Mouse (Mus musculus): ENCODE data around the gene Ntrk2.

The Ntrk2 gene

DNA sequence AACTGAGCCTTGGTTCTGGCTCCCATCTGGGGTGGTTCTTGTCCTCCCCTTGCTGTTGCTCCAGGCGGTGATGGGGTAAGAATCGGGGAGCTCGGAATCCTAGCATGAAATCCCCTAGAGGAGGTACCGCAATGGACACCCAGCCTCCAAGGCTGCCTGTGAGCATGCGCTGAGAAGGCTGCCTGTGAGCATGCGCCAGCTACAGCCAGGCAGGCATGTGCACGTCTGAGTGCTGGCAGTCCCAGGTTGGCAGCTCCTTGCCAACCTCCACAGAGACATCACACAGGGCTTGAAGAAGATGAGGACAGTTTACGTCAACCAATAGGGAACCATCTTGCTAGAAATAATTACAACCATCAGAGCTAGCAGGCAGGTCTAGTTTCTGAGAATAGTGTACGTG, 37.5 kb downstream of the Ntrk2 start:
- CTCF ChIA-PET, result no interaction called here

DNA sequence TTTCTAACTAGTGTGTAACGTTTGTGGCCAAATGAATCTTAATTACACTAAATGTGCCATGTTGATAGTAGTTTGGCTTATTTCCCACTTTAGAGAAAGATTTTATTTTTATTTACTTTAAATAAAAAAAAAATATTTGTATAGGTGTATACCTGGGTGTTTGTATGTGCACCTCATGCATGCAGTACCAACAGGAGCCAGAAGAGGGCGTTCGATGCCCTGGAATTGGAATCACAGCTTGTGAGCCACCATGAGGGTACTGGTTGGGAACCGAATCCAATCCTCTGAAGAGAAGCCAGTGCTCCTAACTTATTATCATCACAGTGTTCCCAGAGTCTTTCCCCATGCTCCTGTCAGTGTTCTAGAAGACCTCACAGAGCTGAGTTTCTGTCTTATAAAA, 42.2 kb downstream of the Ntrk2 start:
- CTCF ChIA-PET, result no interaction called here

DNA sequence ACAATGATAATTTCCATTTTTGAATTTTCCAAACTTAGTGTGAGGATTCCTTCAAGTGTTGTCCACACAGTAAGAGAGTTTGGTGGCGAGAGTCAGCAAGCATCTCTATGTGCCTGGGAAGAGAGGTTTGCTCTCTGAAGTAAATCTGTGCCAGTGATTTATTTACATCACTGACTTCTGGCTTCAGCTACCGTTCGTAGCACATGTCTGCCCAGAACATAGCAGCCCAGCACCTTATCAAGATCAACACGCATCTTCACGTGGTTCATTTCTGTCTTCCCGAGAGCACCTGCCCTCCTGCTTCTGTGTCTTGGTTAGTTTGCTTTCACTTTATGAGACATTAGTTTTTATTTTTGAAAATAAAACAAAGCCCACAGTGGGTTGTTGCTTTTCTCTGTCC, 47.3 kb downstream of the Ntrk2 start:
- CTCF ChIA-PET, result no interaction called here

DNA sequence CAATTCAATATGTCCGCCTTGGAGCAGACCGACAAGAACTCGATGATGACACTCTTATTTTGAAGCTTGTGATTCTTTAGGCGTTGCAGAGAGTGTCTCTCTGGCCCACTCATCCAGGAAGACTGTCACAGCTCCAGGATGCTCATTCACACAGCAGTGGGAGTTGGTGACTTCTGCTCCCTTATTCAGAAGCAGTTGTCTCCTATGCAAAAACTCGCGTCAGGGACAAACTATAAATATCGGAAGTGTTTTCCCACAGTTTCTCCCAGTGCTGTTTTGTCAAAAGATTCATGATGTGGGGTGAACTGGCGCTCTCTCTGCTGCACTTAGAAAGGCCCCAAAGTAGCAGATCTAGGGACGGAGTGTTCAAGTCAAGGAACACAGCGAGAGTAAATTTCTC, 59.9 kb downstream of the Ntrk2 start:
- CTCF ChIA-PET, result no interaction called here

DNA sequence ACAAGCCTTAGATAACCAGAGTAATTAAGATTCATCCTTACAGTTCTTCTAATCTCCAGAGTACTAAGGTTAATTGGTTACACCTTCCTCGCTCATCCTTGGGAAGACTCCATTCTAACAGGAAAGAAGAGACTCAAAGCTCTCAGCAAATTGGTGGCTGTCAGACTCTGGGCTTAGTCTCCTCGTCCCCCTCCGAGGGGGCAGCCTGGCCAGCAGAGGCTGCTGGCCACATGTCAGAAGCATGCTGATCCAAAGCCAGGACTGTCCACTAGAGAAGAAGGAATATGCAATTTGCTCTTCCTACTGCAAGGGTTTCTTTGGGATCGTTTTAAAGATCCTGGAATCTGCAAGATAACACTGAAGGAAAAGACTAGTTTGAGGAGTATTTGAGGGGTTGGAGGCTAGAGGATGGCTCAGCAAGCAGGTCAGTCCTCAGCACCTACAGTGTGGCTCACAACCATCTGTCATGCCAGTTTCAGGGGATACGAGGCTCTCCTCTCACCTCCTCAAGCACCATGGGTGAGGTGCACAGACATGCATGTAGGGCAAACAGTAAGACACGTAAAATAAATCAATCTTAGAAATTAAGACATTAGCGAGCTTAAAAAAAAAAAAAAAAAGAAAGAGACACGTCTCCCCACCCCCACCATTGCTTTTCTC, 60.5 kb downstream of the Ntrk2 start:
- CTCF ChIA-PET, result no interaction called here

DNA sequence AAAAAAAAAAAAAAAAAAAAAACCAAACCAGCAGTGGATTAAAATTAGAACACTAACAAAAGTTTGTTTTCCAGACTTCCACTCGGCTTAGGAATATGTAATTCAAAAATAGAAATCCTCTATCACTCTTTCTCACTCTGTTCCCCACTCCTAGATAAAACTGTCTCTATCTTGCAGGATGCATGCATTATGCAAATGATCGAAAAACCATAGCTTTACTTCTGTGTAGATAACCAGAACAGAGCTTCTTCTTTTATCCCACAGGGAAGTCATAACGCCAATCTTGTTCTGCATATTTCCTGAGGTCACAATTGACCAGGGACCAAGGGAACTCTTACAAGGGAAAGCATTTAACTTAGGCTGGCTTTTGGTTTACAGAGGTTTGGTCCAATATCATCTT, 76.1 kb downstream of the Ntrk2 start:
- CTCF ChIA-PET, result no interaction called here

DNA sequence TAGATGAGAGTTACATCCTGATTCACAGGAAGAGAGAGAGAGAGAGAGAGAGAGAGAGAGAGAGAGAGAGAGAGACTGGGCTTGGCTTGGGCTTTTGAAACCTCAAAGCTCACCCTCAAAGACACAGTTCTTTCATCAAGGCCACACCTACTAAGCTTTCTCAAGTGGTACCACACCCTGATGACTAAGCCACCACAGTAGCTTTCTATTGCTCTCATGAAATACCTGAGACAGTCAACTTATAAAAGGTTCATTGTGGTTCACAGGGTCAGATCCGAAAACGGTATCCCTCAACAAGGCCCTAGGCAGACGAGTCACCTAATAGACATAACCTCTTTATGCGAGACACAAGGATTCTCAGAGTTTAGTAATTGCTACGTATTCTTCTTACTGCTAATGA, 76.5 kb downstream of the Ntrk2 start:
- CTCF ChIA-PET, result no interaction called here

DNA sequence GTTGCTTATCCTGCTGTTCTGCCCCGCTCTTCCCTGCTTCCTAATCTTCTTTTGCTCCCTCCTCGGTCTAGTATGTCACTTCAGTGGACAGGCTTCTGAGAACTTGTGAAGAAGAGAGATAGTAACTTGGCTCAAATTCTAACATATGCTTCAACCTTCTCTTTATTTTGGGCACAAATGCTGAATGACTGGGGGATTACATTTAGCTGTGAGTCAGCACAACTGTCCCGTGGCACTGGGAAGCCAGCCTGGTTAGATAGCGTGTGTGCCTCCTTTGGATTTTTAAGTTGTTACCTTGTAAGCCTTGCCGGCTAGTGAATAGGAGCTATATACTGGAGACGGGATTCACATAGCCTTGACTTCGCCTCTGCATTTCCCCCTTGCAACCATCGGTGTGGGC, 79.7 kb downstream of the Ntrk2 start:
- CTCF ChIA-PET, result no interaction called here

DNA sequence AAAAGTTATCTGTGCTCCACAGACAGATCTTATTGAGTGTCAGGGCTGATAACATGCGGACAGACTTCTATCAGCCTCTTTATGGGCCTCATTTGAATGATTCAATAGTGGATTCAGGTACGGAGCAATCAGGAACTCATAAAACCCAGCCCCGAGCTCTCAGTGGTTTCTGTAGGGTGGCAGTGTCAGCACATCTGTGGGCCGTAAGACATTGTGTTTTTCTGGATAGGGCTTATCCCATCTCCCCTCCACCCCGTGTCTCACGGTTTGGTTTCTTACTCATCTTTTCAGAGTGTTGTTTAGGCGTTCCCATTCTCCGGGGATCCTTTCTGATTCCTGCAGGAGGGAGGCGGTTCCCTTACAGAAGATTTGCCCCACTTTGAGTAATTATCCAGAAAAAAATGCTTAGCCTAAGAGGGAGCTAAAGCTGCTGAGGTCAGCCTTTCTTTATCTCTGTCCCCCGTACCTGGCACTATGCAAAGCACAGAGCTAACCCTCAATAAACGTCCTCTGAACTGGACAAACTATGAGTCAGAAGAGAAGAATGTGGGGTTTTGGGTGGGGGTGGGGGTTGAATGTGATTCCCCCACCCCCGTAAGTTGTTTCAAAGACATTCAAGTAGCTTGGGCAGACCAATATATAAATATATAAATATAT, 90.0 kb downstream of the Ntrk2 start:
- CTCF ChIA-PET, result no interaction called here

DNA sequence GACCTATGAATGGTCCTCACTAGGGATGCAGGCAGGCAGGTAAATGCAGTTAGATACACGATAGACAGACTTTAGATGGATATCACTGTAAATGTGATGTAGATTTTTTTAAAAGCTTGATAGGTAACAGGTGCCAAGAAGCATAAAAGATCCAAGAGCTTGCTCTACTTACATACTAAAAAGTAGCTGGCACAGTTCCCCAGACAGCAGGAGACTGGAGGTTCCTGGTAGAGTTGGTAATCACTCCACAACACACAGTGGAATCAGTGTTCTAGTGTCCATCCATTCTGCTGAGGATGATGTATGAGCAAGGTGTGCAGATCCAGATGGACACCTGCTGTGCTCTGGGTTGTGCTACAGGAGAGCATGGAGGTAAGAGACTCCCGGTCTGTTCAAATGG, 93.0 kb downstream of the Ntrk2 start:
- CTCF ChIA-PET, result no interaction called here

DNA sequence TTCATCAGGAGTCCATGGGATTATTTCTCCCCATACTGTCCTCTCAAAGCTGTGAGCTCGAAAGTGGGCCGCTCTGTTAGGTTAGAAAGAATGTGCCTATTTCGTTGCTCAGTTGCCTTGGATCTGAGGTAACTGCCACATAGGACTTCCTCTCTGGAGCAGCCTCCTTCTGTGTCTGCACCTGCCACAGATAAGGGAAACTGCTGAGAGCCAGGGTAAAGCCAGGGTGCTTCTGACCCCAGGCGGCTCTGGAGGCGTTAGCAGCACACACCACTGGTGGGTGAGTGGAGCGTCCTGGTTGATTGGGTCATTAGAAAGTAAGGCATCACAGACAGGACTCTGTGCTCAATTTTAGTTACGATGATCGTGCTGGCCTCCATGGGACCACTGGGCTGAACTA, 95.9 kb downstream of the Ntrk2 start:
- CTCF ChIA-PET, result no interaction called here

DNA sequence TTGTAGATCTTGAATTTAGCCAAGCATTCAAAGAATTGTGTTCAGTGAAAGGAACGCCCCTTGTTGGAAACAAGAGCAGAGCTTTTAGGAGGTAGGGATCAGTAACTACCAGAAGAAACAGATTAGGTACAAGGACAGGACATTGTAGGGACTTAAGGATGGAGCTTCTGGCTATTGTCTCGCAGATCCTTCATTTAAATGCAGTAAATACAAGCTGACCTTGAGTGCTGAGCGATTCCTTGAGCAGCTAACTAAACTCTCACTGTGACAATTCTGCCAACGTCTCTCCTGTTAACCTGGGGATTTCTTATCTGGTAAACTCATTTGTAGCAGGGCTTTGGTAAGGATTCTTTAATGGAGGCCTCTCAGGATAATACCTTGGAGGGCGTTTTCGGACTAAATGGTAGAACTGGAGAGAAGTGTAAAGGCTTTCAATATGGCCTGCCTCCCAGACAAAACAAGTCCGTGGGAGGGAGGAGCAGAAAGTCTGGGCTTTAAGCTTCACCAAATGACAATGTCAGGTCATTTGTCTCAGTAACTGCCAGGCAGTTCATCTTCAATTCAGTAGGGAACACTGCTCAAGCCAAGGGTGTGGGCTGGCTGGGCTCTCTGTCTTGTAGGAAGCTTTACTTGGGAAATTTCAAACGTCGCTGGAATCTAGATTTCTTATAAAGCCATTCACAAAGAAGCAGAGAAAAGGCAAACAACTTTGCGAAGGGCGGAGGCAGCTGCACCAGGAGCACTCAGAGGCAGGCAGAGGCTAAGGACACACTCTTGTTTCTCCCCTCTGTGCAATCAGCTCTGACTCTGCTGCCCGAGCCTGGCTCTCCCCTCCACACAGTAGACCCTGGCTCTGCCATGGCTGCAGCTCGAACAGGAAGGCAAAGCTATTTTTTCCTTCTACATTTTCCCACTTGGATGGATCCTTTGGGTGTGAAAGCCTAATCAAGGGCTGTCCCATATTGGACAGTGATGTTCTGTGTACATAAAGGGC, 98.7 kb downstream of the Ntrk2 start:
- CTCF ChIA-PET, result no interaction called here

DNA sequence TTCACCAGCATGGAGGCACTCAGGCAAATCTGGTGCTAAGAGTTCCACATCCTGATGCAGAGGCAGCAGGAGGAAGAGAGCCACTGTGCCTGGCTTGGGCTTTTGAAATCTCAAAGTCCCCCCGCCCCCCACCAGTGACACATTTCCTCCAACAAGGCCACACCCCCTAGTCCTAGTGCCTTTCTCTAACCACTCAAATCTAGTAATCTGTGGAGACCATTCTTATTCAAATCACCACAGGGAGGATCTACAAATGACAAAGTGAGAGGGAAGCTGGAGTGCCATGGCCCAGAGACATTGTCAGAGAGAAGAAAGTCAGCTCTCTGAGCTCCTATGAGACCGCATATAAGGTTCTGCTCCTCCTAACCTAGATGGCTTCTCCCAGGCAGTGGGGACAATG, 105.6 kb downstream of the Ntrk2 start:
- CTCF ChIA-PET, result no interaction called here

DNA sequence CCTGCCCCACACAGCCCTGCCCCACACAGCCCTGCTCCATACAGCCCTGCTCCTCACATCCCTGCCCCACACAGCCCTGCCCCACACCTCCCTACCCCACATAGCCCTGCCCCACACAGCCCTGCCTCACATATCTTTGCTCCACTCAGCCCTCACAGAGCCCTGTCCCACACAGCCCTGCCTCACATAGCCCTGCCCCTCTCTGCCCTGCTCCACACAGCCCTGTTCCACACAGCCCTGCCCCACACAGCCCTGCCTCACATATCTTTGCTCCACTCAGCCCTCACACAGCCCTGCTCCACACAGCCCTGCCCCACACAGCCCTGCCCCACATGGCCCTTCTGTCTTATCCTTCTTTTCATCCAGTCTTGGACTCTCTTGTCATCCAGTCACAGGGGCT, 106.2 kb downstream of the Ntrk2 start:
- CTCF ChIA-PET, result no interaction called here

DNA sequence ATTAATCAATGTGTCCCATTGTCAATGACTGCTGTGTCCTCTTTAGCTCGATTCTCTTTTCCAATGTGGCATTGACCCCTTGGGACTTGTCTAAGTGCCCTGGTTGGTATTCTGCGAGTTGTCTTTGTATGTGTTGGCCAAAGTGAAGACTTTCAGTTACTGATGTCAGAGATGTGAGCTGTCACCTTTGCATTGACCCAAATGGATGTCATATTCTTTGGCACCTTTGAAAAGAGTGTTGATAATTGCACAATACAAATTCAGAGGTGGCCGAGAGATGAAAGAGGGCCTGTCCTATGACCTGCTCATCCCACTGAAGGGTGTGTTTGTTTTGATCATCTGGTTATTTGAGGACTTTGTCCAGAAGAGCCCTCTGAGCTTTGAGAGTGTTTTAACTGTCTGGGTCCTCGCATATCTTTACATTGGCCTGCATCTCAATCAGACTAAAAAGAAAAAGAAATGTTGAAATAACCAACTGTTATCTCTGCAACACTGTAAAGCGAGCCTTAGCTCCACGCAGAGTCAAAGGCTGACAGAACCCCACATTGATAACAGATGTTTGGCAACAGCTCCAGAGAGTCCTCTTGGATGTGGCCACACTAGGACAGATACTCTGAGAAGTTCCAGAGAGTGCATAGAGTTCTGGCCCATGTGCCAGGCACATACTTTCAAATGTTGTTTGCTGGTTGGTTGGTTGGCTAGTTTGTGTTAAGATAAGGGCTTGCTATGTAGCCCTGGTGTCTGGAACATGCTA, 107.9 kb downstream of the Ntrk2 start:
- CTCF ChIA-PET, result no interaction called here

DNA sequence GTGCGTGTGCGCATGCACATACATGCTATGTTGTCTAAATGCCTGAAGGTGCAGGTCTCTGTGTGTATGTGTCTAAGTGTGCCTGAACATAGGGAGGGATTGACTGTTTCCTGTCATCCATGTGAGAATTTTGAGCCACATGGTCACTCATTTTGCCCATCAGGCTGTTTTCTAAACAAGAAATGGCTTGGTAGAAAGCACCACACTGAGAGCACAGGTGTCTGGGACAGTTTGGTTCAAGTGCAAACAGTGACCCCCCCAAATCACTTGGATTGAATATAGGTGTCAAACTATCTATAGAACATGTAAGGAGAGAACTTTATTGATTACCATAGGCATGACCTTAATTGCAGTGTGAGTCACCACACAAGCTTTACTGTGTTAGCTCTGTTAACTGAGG, 110.0 kb downstream of the Ntrk2 start:
- CTCF ChIA-PET, result interaction anchor here (0.7 kb wide), 1 partner anchor 16 kb away, joined by 5 read pairs; no protein-coding TSS in a partner anchor

DNA sequence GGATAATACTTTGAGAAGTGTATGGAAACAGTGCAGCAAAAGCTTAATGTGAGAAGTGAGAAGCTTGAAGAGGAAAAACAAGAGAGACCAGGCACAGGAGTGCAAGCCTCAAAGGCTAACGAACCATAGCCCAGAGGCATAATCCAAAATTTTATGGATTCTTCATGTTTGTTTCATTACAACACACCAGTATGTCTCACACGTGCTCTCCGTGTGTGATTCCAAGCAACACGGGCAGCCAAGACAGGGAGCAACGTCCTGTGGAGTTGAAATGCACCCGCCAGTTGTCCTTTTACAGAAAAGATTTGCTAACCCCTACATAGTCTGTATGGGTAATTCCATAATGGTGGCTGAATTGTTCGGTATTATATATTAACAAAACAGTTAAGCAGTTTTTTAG, 113.9 kb downstream of the Ntrk2 start:
- CTCF ChIA-PET, result no interaction called here

DNA sequence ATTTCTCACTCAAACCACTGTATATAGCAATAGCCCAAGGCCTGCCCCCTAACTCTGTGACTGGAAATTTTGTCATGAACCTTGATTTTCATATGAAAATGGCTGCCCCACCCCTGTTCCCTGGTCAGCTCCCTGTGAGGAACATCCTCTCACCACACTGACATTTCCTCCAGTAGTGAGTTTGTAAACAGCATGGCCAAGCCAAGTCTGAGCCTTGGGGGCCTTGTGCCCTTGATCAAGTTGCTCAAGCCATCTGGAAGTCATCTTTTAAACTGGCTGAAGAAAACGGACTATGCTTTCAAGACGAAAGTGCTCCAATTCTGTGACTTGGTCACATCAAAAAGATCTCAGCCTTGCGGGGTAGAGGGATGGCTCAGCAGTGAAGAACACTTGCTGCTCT, 114.9 kb downstream of the Ntrk2 start:
- CTCF ChIA-PET, result no interaction called here

DNA sequence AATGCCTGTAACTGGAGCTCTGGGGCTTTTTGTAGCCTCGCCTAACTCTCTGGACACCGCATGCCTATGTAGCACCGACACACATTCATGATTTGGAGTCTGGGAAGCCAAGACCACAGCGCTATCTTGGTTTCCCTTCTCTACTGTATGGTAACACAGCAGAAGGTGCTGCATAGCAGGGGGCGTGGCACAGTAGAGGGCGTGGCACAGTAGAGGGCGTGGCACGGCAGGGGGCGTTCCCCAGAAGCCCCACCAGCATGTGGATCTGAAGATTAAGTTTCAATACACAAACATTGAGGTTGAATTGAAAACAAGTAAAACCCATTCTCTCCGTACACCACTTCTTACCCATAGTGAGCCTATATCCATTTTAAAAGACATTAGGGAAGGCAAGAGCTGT, 115.3 kb downstream of the Ntrk2 start:
- CTCF ChIA-PET, result no interaction called here

DNA sequence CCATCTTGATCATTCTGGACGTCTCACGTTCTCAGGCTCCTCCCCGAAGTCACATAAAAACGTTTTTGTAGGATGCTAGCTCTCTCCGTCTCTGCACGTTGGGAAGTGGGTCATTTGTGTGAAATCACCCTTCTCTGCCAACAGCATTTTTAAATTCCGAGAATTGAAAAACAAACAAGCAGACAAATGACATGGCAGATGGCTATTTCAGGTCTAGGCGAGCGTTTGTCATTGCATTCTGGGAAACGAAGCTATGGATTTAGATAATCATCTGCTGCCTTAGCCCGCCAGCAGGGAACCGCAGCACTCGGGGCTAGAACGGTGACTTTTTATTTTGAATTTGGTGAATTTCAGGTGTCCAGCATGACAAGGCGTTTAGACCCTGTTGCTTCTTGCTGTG, 115.8 kb downstream of the Ntrk2 start:
- CTCF ChIA-PET, result no interaction called here

DNA sequence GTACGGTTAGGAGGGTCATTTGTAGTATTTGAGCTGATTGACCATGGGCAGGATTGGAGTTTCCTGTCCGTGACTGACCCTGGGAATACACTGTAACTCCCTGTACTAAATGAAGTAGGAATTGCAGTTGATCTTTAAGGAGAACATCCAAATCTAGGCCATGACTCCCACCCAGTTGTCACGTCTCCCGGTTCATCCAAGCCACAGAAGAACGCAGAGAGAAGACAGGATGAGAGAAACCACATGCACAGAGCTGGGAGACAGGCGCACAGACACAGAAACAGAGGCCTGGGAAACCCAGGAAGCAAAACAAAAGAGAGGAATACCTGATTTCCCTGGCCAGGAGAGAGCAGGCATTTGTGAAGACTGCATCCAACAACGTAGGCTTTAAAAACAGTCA, 117.1 kb downstream of the Ntrk2 start:
- CTCF ChIA-PET, result no interaction called here

DNA sequence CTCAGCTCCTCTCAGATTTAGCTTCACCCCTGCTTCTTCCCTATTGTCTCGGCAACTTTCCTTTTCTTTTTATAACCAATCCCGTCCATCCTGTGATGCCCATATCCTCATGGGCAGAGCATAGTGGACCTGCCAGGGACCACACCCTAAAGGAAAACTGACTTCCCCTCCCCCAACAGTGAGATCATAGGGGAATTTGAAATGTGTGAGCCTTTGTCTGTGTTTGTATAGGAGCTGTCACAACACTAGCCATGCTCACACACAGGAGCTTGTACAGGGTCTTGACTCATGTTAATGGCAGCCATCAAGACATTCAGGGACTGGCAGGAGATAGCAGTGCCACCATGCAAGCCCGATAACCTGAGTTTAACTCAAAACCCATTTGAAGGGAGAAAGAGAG, 118.1 kb downstream of the Ntrk2 start:
- CTCF ChIA-PET, result no interaction called here

Measured in spleen, embryonic (tissue).